Mouse (Mus musculus) megakaryocyte-erythroid progenitor cell, adult 5-6 weeks (primary cell): ENCODE data around the gene Hmox1. TPM values are rescaled to one million over a fixed set of nuclear protein-coding genes. Genes with fewer than 3 reads are reported as not detected.

ENCODE experiments used
- total RNA-seq, 2 experiments: library from RNA; stranded (forward) in 1 of 2; stranded (reverse) in 1 of 2; fragments of 200-1000, 215-1000 nt in 1 of 2; fragments of >200 nt in 1 of 2; fragmentation: Nextera tagmentation in 1 of 2; gene quantifications; 2 replicates each; pipeline ENCODE4 v1.2.3; 2014 to 2017

Hmox1 gene
- total RNA-seq, 2 experiments from 2014 or later = 1.8 TPM; not detected in 1

Other genes starting within 250 kb of the Hmox1 start
- gene Isx, start 220.4 kb upstream of the Hmox1 start, total RNA-seq (2014; fragmentation: Nextera tagmentation) = not detected in 2 replicates
- gene Isx, start 220.4 kb upstream of the Hmox1 start, total RNA-seq (2017) = not detected in 2 replicates
- gene Hmgxb4, start 100.3 kb upstream of the Hmox1 start, total RNA-seq (2014; fragmentation: Nextera tagmentation) = 42.9 and 63.2 TPM in 2 replicates
- gene Hmgxb4, start 100.3 kb upstream of the Hmox1 start, total RNA-seq (2017) = 36.8 and 65.7 TPM in 2 replicates
- gene Tom1, start 59.9 kb upstream of the Hmox1 start, total RNA-seq (2014; fragmentation: Nextera tagmentation) = 14.1 and 22.2 TPM in 2 replicates
- gene Tom1, start 59.9 kb upstream of the Hmox1 start, total RNA-seq (2017) = 8.5 and 17.3 TPM in 2 replicates
- 192 and 220 TPM in 2 replicates for gene Mcm5, start 15.9 kb downstream of the Hmox1 start, total RNA-seq (2014; fragmentation: Nextera tagmentation)
- gene Mcm5, start 15.9 kb downstream of the Hmox1 start, total RNA-seq (2017) = 224 and 361 TPM in 2 replicates
- not detected in 2 replicates for gene Rasd2, start 120.3 kb downstream of the Hmox1 start, total RNA-seq (2014; fragmentation: Nextera tagmentation)
- not detected in 2 replicates for gene Rasd2, start 120.3 kb downstream of the Hmox1 start, total RNA-seq (2017)